Mouse (Mus musculus) c-Kit-positive CD71-positive TER-119-negative erythroid progenitor cells, embryonic 14.5 days (primary cell): ENCODE data around the gene Olig3.

ENCODE experiments used
- DNase-seq: peaks from one replicate; pipeline ENCODE4 v3.0.0-alpha.2; 2013; ENCODE audit warnings: low read depth

Olig3 gene

DNA sequence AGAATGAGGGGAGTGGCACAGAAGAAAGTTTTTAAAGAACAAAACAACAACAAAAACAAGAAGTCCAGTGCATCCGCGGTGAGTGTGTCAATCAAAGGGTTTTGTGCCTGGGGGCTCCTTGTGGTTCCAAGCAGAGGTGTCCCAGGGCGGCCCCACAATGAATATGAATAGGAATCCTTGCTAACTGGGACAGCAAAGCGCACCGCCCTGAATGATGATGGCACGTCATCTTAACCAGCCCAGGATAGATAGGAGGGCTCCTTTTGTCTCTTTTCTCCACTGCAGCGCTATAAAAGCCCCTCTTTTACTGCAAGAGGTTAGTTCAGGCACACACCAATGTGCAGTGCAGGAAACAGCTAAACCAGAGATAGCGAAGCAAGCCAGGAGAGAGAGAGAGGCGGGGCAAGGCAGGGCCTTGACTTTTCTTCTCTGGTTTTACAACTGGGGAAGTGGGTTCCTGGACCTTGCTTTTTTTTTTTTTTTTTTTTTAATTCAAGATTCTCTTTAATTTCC, at the start of gene Olig3:
TSS of gene Olig3 (plus strand) at position 463 of the 513 bp plus-strand sequence.
- DNase-seq = no peak

GRCm38 (mm10) chr10:19309681-19310395, 46.5 kb upstream of the Olig3 start:
- DNase-seq = no peak

DNA sequence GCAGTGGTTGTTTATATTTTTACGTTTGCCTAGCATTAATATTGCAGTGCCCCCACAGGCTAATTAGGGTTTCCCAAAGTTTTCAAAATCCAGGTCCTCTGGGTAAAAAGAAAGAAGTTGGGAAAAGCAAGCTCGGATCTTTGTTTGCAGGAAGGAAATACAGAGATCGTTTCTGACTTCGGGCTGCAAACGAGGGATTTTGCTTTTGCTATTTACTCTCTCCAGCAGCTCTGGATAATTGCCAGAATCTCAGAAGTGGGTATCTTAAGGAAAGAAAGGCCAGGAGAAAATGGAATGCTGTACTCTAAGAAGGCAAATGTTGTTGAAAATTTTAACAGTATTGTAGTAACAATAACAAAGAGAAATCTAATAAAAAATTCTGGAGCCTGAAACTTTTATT, 45.9 kb upstream of the Olig3 start:
- DNase-seq = no peak

GRCm38 (mm10) chr10:19317962-19318812, 38.1 kb upstream of the Olig3 start:
- DNase-seq = no peak

DNA sequence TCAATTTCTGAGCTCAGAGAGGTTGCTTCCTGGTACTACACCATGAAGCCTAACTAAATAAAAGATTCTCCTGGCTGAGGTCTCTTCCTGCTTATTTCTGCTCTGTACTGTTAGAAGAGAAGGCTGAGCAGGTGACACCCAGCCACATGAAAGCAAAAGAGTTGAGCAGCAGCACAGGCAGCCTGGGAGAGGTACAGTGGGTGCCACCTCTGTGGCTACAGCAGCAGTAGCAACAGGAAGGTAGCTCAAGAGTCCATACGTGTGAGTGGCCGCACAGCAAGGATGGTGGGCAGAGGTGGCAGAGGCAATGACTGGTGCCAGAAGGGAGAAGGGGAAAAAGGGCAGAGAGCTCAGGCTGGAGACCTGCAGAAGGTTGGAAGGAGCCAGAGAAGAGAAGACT, 34.6 kb upstream of the Olig3 start:
- DNase-seq = no peak

- DNase-seq = no peak
Measured at GRCm38 (mm10) chr10:19329191-19329777, 27.0 kb upstream of the Olig3 start.

DNA sequence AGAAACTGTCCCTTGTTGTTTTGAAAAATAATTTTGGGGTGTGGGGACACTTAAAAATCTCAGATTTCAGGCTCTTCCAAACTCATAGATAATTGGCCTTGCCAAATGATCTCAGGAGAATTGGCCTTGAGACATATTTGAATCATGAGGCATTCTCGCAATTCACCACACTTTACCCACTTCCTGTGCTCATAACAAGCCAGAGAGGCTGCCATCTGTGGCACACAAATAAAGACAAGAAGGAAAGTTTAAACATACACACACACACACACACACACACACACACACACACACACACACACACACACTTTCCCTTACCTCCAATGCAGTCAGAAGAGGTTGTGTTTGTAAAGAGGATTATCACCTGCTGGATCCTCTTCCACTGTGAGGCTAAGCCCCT, 22.9 kb upstream of the Olig3 start:
- no peak for DNase-seq

DNA sequence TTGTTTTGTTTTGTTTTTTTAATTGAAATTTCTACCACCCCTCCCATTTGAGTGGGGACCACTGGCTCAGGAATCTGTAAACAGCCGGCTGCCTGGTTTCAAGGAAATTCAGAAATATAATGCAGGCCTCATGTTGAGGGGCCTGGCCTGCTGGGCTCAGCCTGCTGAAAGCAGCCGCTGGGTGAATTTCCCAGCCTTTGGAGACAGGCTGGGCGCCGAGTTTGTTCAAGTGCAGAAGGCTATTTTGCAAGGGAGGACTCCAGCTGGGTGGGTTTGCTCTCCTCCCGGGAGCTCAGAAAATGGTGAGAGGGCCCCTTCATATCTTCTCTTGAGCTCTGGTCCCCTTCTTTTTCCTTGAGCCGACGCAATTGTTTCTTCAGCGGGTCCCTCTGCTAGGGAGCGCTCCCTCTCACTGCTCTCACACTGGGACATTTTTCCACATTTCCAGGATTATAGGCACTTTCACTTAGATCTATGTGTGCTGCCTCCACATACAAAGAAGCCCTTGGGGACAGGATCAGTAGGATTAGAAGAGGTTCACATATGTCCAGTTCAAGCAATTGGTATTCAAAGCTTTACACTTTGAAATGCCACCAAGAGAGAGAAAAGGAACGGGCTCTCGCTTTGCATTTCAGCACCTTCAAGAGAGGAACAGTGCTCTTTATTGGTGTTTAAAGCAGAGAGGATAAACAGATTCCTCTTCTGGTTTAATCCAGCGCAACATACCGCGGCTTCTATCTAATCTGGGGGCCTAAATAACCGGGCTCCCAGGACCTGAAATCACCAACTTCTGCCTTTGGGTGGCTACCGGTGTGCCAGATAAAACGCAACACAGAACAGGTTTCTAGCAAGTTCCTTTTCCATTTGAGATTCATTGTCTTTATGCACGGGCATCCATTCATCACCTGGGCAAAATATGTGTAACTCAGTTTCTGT, 17.4 kb upstream of the Olig3 start:
- DNase-seq = no peak

GRCm38 (mm10) chr10:19344039-19344438, 12.3 kb upstream of the Olig3 start:
- DNase-seq = no peak

DNA sequence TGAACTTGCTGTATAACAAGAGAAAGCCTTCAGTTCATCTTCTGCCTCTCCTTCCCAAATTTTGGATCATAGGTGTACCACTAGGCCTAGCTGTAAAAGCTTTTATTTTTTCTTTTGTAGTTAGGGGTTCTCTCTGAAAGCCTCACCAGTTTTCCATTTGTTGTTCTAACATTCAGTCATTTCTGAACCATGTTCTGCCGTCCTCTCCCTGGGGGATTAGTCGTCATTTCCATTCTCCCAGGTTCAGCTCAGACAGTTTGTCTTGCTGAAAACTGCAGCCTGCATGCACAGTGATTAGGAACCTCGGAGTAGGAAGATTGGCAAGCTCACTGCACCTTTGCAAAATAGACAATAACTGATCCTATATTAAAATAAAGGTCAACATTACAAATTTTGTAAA, 7.0 kb upstream of the Olig3 start:
- DNase-seq = no peak

DNA sequence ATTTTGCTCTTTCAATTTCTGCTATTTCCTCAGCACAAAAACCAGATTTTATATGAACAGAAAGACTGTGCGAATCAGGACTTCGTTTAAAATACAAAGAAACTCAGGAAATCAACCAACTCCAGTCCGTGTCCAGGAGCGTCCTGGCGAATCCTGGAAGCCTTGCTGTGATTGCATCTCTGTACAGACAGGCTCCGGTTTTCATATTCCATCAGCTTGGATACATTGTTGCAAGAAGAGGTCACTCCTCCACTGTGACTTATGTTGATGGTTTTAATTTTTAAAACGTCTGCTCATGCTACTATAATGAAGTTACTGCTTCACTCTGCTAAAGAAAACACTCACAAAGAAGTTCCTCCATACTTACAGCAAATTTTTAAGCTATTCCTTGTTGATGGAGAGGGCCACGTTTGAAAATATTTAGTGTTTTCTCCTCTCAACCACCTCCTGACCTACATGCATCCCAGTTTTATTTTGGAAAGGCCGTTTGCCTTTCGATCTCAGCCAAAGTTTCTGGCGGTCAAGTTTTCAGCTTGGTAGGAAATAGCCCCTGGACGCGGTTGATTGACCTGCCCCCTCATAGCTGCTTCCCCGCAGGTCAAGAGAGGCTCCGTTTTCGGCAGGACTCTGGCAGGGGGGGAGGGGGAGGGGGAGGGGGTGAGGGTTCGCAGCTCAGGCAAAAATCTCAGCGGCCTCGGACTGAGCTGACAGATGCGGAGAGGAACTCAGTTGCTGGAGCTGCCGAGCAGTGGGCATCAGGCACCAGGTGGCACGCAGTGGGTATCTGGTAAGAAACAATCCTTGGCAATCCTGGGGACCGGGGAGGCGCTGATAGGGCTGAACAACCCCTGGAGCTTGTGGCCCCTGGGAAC, 4.1 kb upstream of the Olig3 start:
- no peak for DNase-seq

- DNase-seq = no peak
Measured at GRCm38 (mm10) chr10:19352878-19353301, 3.4 kb upstream of the Olig3 start.

- no peak for DNase-seq
Measured at GRCm38 (mm10) chr10:19353631-19354030, 2.7 kb upstream of the Olig3 start.

GRCm38 (mm10) chr10:19354146-19354545, 2.2 kb upstream of the Olig3 start:
- no peak for DNase-seq

- DNase-seq = no peak
Measured at GRCm38 (mm10) chr10:19355076-19355475, 1.3 kb upstream of the Olig3 start.

- DNase-seq = no peak
Measured at GRCm38 (mm10) chr10:19356720-19357641, 648 bp downstream of the Olig3 start.

GRCm38 (mm10) chr10:19357848-19358247, 1.5 kb downstream of the Olig3 start:
- DNase-seq = no peak

DNA sequence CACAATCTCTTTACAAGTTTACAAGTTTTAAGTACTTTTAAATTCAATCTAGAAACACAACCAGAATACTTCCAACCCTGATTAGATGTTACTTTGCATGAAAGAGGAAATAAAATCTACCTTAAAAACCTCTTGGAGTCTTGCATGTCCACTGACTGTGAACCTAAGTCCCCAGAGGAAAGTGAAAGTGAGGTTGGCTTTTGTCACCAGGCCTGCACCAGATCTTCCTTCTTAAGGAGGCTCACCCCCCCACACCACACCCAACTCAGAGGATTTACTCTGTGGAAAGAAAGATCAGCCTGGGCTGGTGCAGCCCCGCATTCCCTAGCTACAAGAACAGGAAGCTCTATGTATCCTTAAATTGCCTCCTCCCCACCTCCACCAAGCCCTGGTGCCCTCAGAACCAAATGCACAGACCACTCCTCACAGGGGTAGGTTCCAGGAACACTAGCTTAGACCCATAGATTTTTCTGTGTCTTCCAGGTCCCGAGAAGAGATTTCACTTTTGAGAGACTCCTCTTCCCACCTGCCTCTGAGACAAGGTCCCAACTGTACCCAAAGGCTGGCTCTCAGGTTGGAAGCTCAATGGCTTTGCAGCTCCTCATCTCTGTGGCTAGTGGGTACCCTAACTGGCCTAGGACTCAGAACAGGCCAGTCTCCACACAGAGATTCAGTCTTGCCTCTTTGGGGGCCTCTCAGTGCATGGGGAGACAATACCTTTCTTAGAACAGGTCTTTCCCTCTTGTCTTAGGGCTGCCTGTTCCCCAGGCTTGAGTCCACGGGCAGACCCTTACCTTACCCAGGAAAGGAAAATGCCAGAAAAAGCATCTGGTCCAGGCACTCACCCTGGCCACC, 4.3 kb downstream of the Olig3 start:
- no peak for DNase-seq
